Mouse (Mus musculus) hindbrain, embryonic 10.5 days (tissue): Measurements from ENCODE around the gene Otud7a. TPM values are rescaled to one million over a fixed set of nuclear protein-coding genes. Genes with fewer than 3 reads are reported as not detected.

Experiments
- DNase-seq: peaks from one replicate; pipeline ENCODE4 v3.0.0-alpha.2; 2017; ENCODE audit warnings: low spot score
- H3K27ac ChIP-seq: fragments of 300-500 bp; sonication (generic); 2 replicates; pipeline ENCODE4 v1.5.1; 2016; ENCODE audit warnings: mild to moderate bottlenecking, moderate library complexity
- H3K27me3 ChIP-seq: fragments of 300-500 bp; sonication (generic); 2 replicates; pipeline ENCODE4 v1.6.1; 2016; ENCODE audit warnings: mild to moderate bottlenecking; ENCODE audit not compliant: poor library complexity, insufficient read depth, severe bottlenecking
- H3K36me3 ChIP-seq: fragments of 300-500 bp; sonication (generic); 2 replicates; pipeline ENCODE4 v1.6.1; 2016; ENCODE audit warnings: mild to moderate bottlenecking, moderate library complexity
- H3K4me1 ChIP-seq: fragments of 300-500 bp; sonication (generic); replicated peaks from 2 replicates; pipeline ENCODE4 v1.6.1; 2016; ENCODE audit warnings: mild to moderate bottlenecking
- H3K4me3 ChIP-seq: fragments of 300-500 bp; sonication (generic); 2 replicates; pipeline ENCODE4 v1.5.1; 2016; ENCODE audit warnings: mild to moderate bottlenecking, moderate library complexity
- H3K9me3 ChIP-seq: fragments of 300-500 bp; sonication (generic); 2 replicates; pipeline ENCODE4 v1.6.1; 2016; ENCODE audit warnings: mild to moderate bottlenecking, moderate library complexity
- WGBS: fragments of 180-500 bp; shearing (Covaris S2); methylation state at CpG from one replicate; pipeline ENCODE4 v1.1.7; 2016; 5-methylcytosine and 5-hydroxymethylcytosine counted together
- polyA plus RNA-seq: library from polyadenylated mRNA; unstranded; fragments of >200 nt; fragmentation: Nextera tagmentation; extraction: Ambion mirVana; gene quantifications from 2 replicates; pipeline ENCODE4 v1.2.1, GENCODE M21; 2016

The Otud7a gene
- polyA plus RNA-seq, 1 experiment from 2014 or later = 1.6 TPM

DNA sequence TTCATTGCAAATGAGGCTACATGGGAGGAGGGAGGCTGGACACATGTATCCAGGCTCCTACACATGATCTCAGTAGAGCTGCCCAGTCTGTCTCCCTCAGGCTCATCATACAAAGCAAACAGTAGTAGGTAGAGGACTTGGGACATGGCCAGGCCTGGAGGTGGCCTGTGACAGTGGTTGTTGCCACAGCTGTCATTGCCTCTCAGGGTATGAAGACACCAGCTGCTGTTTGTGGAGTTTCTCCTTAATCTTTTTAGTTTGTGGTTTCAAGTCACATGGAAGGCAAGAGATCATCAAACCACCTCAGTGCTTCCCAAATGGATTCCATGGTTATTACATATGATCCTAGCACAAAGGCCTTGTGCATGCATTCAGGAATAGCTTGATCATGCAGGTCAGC is 285.5 kb downstream of the Otud7a start:
- no peak for DNase-seq
- Histone ChIP-seq H3K4me3 (no peak overlapping the region), H3K27ac (no peak overlapping the region), H3K36me3 (no peaks in the 10 kb centered on the region), H3K4me1 (no peaks in the 10 kb centered on the region), H3K27me3 (no peaks in the 10 kb centered on the region), H3K9me3 (no peaks in the 10 kb centered on the region)

DNA sequence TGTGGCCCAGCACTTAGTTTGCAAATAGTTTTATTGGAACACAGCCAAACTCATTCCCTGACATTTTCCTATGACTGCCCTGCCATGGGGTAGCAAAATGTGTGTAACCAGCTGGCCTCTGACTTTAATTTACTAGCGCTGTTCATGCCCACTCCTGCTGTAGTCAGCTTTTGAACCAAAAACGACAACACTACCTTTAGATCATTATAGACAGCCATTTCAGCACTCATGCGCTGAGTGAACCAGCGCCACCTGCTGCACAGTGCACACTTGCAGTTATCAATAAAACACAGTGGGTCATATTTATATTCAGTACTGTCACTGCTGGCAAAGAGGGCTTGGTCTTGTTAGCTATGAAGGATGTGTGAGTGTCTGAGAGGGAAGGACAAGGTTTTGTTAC is 293.2 kb downstream of the Otud7a start:
- Histone ChIP-seq H3K27ac (no peak overlapping the region), H3K4me1 (no peaks in the 10 kb centered on the region), H3K36me3 (no peaks in the 10 kb centered on the region), H3K9me3 (no peaks in the 10 kb centered on the region), H3K27me3 (no peaks in the 10 kb centered on the region), H3K4me3 (no peak overlapping the region)
- no peak for DNase-seq
- 71% methylated on average over 4 of the region's 4 CpGs for WGBS

- Histone ChIP-seq H3K9me3 (no peaks in the 10 kb centered on the region), H3K4me3 (no peak overlapping the region), H3K36me3 (no peaks in the 10 kb centered on the region), H3K27me3 (no peaks in the 10 kb centered on the region), H3K27ac (no peak overlapping the region), H3K4me1 (no peaks in the 10 kb centered on the region)
- 87% methylated on average over 1 of the region's 1 CpGs for WGBS
- DNase-seq = no peak
These were observed 293.6 kb downstream of the Otud7a start for GRCm38 (mm10) chr7:63738142-63738541.

DNA sequence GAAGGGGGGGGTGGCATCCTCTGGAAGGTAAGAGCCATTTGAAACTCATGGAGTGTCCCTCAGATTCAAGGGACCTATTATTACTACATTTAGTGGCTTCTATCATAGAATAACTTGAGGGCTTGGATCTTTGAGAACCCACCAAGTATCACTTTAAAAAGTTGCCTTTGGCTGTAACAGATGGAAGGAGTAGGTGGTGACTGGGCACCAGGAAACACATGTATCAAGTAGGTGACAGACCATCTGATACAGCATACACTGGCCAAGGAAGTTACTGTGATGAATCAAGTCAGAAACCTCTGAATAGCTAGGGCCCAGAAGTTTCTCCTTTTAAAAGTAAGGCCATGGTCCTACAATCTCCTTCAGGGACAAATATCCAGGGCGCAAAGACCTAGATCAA is 298.6 kb downstream of the Otud7a start:
- Histone ChIP-seq H3K36me3 (no peaks in the 10 kb centered on the region), H3K9me3 (peaks cover 4% of the 10 kb centered on the region; the same call in 1 of the 2 replicates), H3K4me1 (no peaks in the 10 kb centered on the region), H3K27ac (no peak overlapping the region), H3K4me3 (no peak overlapping the region), H3K27me3 (no peaks in the 10 kb centered on the region)
- no peak for DNase-seq
- 93% methylated on average over 1 of the region's 1 CpGs for WGBS

DNA sequence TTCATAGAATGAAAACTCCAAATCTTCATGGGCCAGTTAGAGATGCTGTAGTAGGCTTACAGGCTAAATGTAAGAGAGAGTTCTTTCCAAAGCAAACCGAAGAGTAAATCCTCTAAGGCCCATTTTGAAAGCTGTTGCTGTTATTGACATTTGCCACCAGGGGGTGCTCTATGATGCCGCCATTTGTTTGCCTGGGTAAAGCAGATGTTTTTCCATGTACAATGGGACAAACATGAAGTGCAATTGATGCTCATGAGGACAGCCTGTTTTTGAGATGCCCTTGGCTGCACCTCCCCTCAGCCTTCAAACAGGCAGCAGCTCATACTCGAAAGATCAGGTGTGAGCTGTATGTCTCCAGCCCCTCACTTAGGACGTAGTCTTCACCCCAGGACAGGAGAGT is 307.5 kb downstream of the Otud7a start:
- Histone ChIP-seq H3K4me1 (peaks cover 18% of the 10 kb centered on the region), H3K27ac (no peak overlapping the region), H3K4me3 (no peak overlapping the region), H3K36me3 (no peaks in the 10 kb centered on the region), H3K9me3 (no peaks in the 10 kb centered on the region), H3K27me3 (peaks cover 44% of the 10 kb centered on the region)
- peak; percentile 46 for DNase-seq
- 51% methylated on average over 4 of the region's 4 CpGs for WGBS

GRCm38 (mm10) chr7:63753274-63753751 is 308.8 kb downstream of the Otud7a start:
- Histone ChIP-seq H3K27ac (no peak overlapping the region), H3K4me3 (no peak overlapping the region), H3K4me1 (peaks cover 30% of the 10 kb centered on the region), H3K27me3 (peaks cover 57% of the 10 kb centered on the region), H3K9me3 (no peaks in the 10 kb centered on the region), H3K36me3 (no peaks in the 10 kb centered on the region)
- 21% methylated on average over 6 of the region's 6 CpGs for WGBS
- DNase-seq = peak; percentile 43

DNA sequence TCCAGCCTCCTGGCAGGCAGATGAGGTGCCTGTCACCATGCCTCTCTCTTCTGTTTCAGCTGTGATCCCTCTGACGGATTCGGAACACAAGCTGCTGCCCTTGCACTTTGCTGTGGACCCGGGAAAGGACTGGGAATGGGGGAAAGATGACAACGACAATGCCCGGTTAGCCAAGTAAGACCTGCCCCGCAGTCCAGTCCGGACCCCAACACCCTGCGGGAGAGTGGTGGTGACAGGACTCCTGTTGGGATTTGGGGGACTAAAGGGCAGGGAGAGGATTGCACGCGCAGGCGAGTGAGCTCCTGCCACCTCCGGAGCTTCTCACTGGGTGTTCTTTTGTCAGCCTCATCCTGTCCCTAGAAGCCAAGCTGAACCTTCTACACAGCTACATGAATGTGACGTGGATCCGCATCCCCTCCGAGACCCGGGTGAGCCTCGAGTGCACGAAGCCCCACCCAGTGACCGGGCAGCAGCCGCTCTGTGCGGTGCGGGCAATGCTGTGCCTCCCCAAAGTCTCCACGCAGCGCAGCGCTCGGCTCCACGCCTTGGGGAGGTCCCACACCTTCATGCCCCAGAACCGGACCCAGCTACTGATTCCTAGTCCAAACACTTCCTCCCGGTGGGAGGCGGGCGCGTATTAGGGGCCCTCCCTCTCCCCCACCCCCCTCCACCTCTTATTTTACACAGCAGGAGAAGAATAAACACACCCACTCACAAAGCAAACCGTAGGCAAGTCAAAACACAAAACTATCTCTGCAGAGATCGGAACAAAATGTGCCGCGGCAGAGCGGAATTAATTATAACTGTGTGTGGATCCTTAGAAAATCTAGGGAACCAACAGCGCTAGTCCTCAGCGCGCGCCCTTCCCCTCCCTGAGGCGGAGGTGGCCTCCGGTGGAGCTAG is 310.3 kb downstream of the Otud7a start:
- WGBS = under 1% methylated on average over 43 of the region's 43 CpGs

DNA sequence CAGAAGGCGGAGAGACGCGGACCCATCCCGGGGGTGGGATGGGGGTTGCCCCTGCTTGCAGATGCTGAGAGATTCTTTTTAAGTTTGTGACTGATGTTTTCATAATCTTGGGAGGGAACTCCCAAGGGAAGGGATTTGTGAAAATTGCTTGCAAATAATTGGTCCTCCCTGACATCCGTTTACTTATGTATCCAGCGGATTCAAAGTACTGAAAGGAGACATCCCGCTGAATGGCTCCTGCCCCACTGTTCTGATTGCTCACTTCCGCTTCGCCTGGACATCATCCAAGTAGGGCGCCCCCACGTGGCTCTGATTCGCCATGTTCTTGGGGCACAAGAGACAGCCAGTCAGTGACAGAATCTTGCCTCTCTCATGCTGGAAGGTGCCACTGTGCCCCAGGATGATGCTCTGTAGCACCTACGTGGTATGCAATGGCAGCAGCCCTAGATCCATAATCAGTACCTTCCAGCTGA is 311.0 kb downstream of the Otud7a start:
- 1% methylated on average over 13 of the region's 13 CpGs for WGBS
- no peaks in the 10 kb centered on the region for H3K36me3 ChIP-seq
- DNase-seq = peak; percentile 89
- H3K4me1 ChIP-seq = peaks cover 41% of the 10 kb centered on the region
- no peaks in the 10 kb centered on the region for H3K9me3 ChIP-seq
- H3K27me3 ChIP-seq = peaks cover 79% of the 10 kb centered on the region
- peak overlapping the region; percentile 59 for H3K4me3 ChIP-seq
- H3K27ac ChIP-seq = peak overlapping the region; percentile 80

More for the DNA sequence above, 310.3 kb downstream of the Otud7a start:
- peak; percentile 56 for DNase-seq
- Histone ChIP-seq H3K4me3 (peak overlapping the region; percentile 59), H3K27me3 (peaks cover 72% of the 10 kb centered on the region), H3K27ac (peak overlapping the region; percentile 80), H3K4me1 (peaks cover 41% of the 10 kb centered on the region), H3K9me3 (no peaks in the 10 kb centered on the region), H3K36me3 (no peaks in the 10 kb centered on the region)

GRCm38 (mm10) chr7:63757136-63757677 is 312.7 kb downstream of the Otud7a start:
- no peak overlapping the region for H3K27ac ChIP-seq
- H3K36me3 ChIP-seq = no peaks in the 10 kb centered on the region
- no peak for DNase-seq
- peaks cover 41% of the 10 kb centered on the region for H3K4me1 ChIP-seq
- peaks cover 94% of the 10 kb centered on the region for H3K27me3 ChIP-seq
- no peaks in the 10 kb centered on the region for H3K9me3 ChIP-seq
- WGBS = 7% methylated on average over 25 of the region's 25 CpGs
- peak overlapping the region; percentile 54 for H3K4me3 ChIP-seq

GRCm38 (mm10) chr7:63757678-63758239 is 313.2 kb downstream of the Otud7a start:
- WGBS = under 1% methylated on average over 82 of the region's 85 CpGs
- H3K27ac ChIP-seq = peak overlapping the region; percentile 23; the same call in 1 of the 2 replicates
- no peaks in the 10 kb centered on the region for H3K36me3 ChIP-seq
- peak overlapping the region; percentile 54 for H3K4me3 ChIP-seq
- DNase-seq = peak; percentile 47
- H3K9me3 ChIP-seq = no peaks in the 10 kb centered on the region
- H3K4me1 ChIP-seq = peaks cover 41% of the 10 kb centered on the region
- peaks cover 97% of the 10 kb centered on the region for H3K27me3 ChIP-seq

DNA sequence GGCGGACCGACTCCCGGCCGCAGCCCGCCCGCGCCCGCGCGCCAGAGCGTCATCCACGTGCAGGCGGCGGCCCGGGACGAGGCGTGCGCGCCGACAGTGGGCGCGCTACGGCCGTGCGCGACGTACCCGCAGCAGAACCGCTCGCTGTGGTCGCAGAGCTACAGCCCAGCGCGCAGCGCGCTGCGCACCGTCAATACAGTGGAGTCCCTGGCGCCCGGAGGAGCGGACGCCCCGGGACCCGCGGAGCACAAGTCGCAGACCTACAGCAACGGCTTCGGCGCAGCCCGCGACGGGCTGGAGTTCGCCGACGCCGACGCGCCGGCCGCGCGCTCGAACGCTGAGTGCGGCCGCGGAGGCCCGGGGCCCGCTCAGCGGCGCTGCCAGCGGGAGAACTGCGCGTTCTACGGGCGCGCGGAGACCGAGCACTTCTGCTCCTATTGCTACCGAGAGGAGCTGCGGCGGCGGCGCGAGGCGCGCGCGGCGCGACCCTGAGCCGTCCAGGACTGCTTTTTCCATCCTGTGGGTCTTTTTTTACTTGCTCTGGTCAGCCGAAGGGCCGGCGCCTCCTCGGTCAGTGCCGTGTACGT is 313.8 kb downstream of the Otud7a start:
- peak; percentile 47 for DNase-seq
- peaks cover 95% of the 10 kb centered on the region for H3K27me3 ChIP-seq
- under 1% methylated on average over 97 of the region's 97 CpGs for WGBS
- H3K27ac ChIP-seq = no peak overlapping the region
- peak overlapping the region; percentile 54 for H3K4me3 ChIP-seq
- no peaks in the 10 kb centered on the region for H3K9me3 ChIP-seq
- H3K4me1 ChIP-seq = peaks cover 39% of the 10 kb centered on the region
- H3K36me3 ChIP-seq = no peaks in the 10 kb centered on the region

DNA sequence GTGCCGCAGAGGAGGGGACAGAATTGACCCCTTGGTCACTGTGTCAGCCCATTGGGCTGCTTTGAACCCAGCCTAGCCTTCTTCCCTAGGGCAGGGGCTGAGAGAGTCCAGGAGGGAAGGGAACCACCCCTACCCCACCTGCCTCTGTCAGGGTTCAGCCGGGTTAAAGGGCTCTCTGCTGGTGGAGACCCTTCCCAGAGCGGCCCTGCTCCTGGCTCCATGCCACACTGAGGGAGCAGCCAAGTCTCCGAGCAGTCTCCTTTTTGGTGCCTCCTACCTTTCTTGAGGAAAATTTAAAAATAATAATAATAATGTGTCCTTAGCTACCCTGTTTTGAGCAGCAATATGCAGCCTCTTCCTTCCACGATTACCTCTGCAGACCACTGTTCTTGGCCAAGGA is 315.1 kb downstream of the Otud7a start:
- Histone ChIP-seq H3K27ac (no peak overlapping the region), H3K9me3 (no peaks in the 10 kb centered on the region), H3K27me3 (peaks cover 82% of the 10 kb centered on the region), H3K4me3 (no peak overlapping the region), H3K36me3 (no peaks in the 10 kb centered on the region), H3K4me1 (peaks cover 31% of the 10 kb centered on the region)
- DNase-seq = no peak
- WGBS = 33% methylated on average over 5 of the region's 5 CpGs
